Mouse (Mus musculus): ENCODE data around the gene Tprg. TPM values are rescaled to one million over a fixed set of nuclear protein-coding genes. Genes with fewer than 3 reads are reported as not detected.

Gene Tprg
- total and polyA plus RNA-seq, 3 experiments, result not detected

DNA sequence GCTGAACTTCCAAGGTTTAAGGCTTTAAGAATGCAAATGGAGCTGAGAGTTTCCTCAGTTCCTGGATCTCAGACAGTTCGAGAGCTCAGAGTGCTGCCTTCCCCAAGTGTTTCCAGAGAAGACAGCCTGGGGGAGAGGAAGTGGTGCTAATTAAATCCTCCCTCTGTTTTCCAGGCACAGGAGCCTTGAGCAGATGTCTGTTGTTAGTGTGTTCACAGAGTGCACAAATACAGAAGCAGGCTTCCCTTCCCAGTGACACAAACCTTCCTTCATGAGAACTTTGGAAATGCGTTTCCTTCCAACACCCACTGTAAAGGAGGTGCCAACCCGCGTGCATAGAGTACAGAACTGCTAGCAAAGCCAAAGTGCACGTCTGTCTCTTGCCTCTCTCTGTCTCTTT is 27.4 kb downstream of the Tprg start:
- dilution Hi-C loops (cut with MboI; ENCODE audit: extremely low pct_ligation_motif_present, extremely low pct_unique_long_range_greater_than_20kb, low sequenced_read_pairs) (no loop called here), in situ Hi-C loops (cut with MboI; ENCODE audit: low pct_ligation_motif_present, low pct_unique_long_range_greater_than_20kb, low sequenced_read_pairs) (no loop called here)
- TF ChIP-seq HCFC1 (IDR thresholded peaks at IDR 0.05; ENCODE audit: low read depth, low read length), result no peak
- no peak for TF ChIP-seq PAX5 (IDR thresholded peaks at IDR 0.05; ENCODE audit: low read length)
- TF ChIP-seq MXI1 (IDR thresholded peaks at IDR 0.05; ENCODE audit: low read depth, low read length), result no peak
- no peak for TF ChIP-seq MAX (IDR thresholded peaks at IDR 0.05; ENCODE audit: low read length)
- TF ChIP-seq NRF1 (IDR thresholded peaks at IDR 0.05; ENCODE audit: low read depth, low read length), result no peak
- no peak for TF ChIP-seq USF2 (conservative IDR thresholded peaks at IDR 0.05; ENCODE audit: low read depth, low read length)
- TF ChIP-seq EP300 (IDR thresholded peaks at IDR 0.05; ENCODE audit: low read length), result no peak
- Histone ChIP-seq H3K27me3 (replicated peaks) (no peaks in the 10 kb centered on the region), H3K79me2 (replicated peaks; ENCODE audit: control insufficient read depth, extremely low read depth, insufficient read depth, poor library complexity, severe bottlenecking) (no peaks in the 10 kb centered on the region), H3K4me1 (ENCODE audit: control insufficient read depth in 1 of 2, insufficient read depth in 2 of 2) (no peaks in the 10 kb centered on the region), H3K4me2 (ENCODE audit: insufficient read depth, low read depth, poor library complexity, severe bottlenecking) (no peak overlapping the region), H3K36me3 (replicated peaks in 1 of 2; ENCODE audit: control insufficient read depth in 1 of 2, insufficient read depth in 1 of 2, low read length in 1 of 2) (no peaks in the 10 kb centered on the region), H3K9ac (ENCODE audit: insufficient read depth, low read depth) (no peak overlapping the region), H3K9me3 (replicated peaks; ENCODE audit: low read length) (peaks cover 5% of the 10 kb centered on the region), H3K4me3 (replicated peaks in 1 of 3; ENCODE audit: low read depth in 2 of 3, low read length in 2 of 3, poor library complexity in 1 of 3) (no peak overlapping the region), H3K27ac (ENCODE audit: insufficient read depth, low read depth) (no peak overlapping the region)
- no peak for DNase-seq (ENCODE audit: extremely low read depth)

DNA sequence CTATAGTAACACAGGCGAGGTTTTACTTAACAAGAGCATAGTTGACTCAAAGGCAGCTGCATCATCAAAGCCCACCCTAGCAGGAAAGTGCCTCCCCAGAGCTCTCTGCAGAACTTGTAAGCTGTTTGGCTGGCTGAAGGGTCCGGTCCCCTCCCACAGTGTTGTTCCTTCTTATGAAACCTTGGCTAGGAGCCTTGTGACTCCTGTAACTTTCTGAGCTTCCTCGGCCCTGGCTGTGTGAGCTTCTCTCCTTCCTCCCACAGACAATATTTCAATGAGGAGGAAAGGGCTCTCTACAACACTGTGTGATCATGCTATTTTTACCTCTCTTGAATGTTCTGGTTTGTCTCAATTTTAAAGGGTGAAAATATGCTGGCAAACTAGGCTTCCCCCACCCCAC is 28.5 kb downstream of the Tprg start:
- H3K27me3 ChIP-seq (replicated peaks), result no peaks in the 10 kb centered on the region
- dilution Hi-C loops (cut with MboI; ENCODE audit: extremely low pct_ligation_motif_present, extremely low pct_unique_long_range_greater_than_20kb, low sequenced_read_pairs) (no loop called here), in situ Hi-C loops (cut with MboI; ENCODE audit: low pct_ligation_motif_present, low pct_unique_long_range_greater_than_20kb, low sequenced_read_pairs) (no loop called here)
- no peak for DNase-seq (ENCODE audit: extremely low read depth)
- H3K4me1 ChIP-seq (ENCODE audit: control insufficient read depth in 1 of 2, insufficient read depth in 2 of 2), result no peaks in the 10 kb centered on the region
- peaks cover 5% of the 10 kb centered on the region for H3K9me3 ChIP-seq (replicated peaks; ENCODE audit: low read length)
- TF ChIP-seq MEF2A (IDR thresholded peaks at IDR 0.05; ENCODE audit: borderline replicate concordance, low read depth, low read length) (no peak), USF1 (IDR thresholded peaks at IDR 0.05; ENCODE audit: low read depth, low read length) (no peak), MAX (IDR thresholded peaks at IDR 0.05; ENCODE audit: low read length) (no peak), PAX5 (IDR thresholded peaks at IDR 0.05; ENCODE audit: low read length) (no peak), POLR2A (IDR thresholded peaks at IDR 0.05; ENCODE audit: low read depth, low read length) (no peak), ZKSCAN1 (IDR thresholded peaks at IDR 0.05; ENCODE audit: borderline replicate concordance, low read depth, low read length) (no peak), KAT2A (IDR thresholded peaks at IDR 0.05; ENCODE audit: insufficient replicate concordance, low read length) (no peak), ZC3H11A (IDR thresholded peaks at IDR 0.05; ENCODE audit: low read depth, low read length) (no peak), MAZ (IDR thresholded peaks at IDR 0.05; ENCODE audit: low read depth, low read length) (no peak), ZNF384 (IDR thresholded peaks at IDR 0.05; ENCODE audit: low read depth, low read length) (no peak), JUN (IDR thresholded peaks at IDR 0.05; ENCODE audit: insufficient read depth, low read depth, low read length) (no peak), JUND (conservative IDR thresholded peaks at IDR 0.05; ENCODE audit: low read depth, low read length) (no peak), ELF1 (IDR thresholded peaks at IDR 0.05; ENCODE audit: low read depth, low read length) (no peak), MXI1 (IDR thresholded peaks at IDR 0.05; ENCODE audit: low read depth, low read length) (no peak), E2F4 (IDR thresholded peaks at IDR 0.05; ENCODE audit: insufficient replicate concordance, low read depth, low read length) (no peak), ZMIZ1 (IDR thresholded peaks at IDR 0.05; ENCODE audit: low read depth, low read length) (no peak), EP300 (IDR thresholded peaks at IDR 0.05; ENCODE audit: low read length) (no peak)
- H3K4me2 ChIP-seq (ENCODE audit: insufficient read depth, low read depth, poor library complexity, severe bottlenecking), result no peak overlapping the region
- H3K79me2 ChIP-seq (replicated peaks; ENCODE audit: control insufficient read depth, extremely low read depth, insufficient read depth, poor library complexity, severe bottlenecking), result no peaks in the 10 kb centered on the region
- no peak overlapping the region for H3K27ac ChIP-seq (ENCODE audit: insufficient read depth, low read depth)
- no peaks in the 10 kb centered on the region for H3K36me3 ChIP-seq (replicated peaks in 1 of 2; ENCODE audit: control insufficient read depth in 1 of 2, insufficient read depth in 1 of 2, low read length in 1 of 2)
- H3K9ac ChIP-seq (ENCODE audit: insufficient read depth, low read depth), result no peak overlapping the region
- H3K4me3 ChIP-seq (replicated peaks in 1 of 3; ENCODE audit: low read depth in 2 of 3, low read length in 2 of 3, poor library complexity in 1 of 3), result no peak overlapping the region

Data from CH12.LX (cell line).